Comparison of ENCODE assay signal across 8 mouse cellular contexts in genomic region chr1:34750061-34751054, GRCm38 (mm10).
DNase-seq lines count a peak whose midpoint lies in the region; ATAC-seq and TF ChIP-seq lines count a peak whose summit lies in the region.

No protein-coding gene starts in this region.

- ATAC-seq in embryonic facial prominence, embryonic 15.5 days (ENCODE audit: insufficient number of reproducible peaks, low FRiP score, low TSS enrichment, low read depth): 0 out of 2 replicates have a peak, but pooled peaks have one; percentile 48
- peak; percentile 69 for ATAC-seq in neural tube, embryonic 12.5 days (ENCODE audit: low FRiP score, low read depth)

- no peak for TF ChIP-seq CTCF in layer of hippocampus, adult 2 months (conservative IDR thresholded peaks at IDR 0.05)
- TF ChIP-seq CTCF in brain, embryonic 14.5 days (IDR thresholded peaks at IDR 0.05; ENCODE audit: borderline replicate concordance, extremely low read depth, insufficient read depth, insufficient read length): no peak

- intact Hi-C loops in gastrocnemius, postnatal 14 days (cut with DNase I; ENCODE audit: low total_unique reads): no loop called here

- H3K36me3 ChIP-seq in embryonic facial prominence, embryonic 15.5 days: no peaks in the 10 kb centered on the region
- no peaks in the 10 kb centered on the region for H3K36me3 ChIP-seq in neural tube, embryonic 12.5 days

- H3K27ac ChIP-seq in layer of hippocampus, adult 2 months: peak overlapping the region; percentile 93
- H3K27ac ChIP-seq in embryonic facial prominence, embryonic 15.5 days (replicated peaks): no peak overlapping the region
- H3K27ac ChIP-seq in neural tube, embryonic 12.5 days: no peak overlapping the region

- 0 out of 2 replicates have a peak, but pooled peaks have one; percentile 20 for TF ChIP-seq POLR2A in brain, embryonic 14.5 days (IDR thresholded peaks at IDR 0.05; ENCODE audit: borderline replicate concordance, extremely low read depth, insufficient read depth, insufficient read length, poor library complexity, severe bottlenecking)

- peaks cover 45% of the 10 kb centered on the region for H3K27me3 ChIP-seq in embryonic facial prominence, embryonic 15.5 days
- H3K27me3 ChIP-seq in neural tube, embryonic 12.5 days (replicated peaks): peaks cover 34% of the 10 kb centered on the region

- no peaks in the 10 kb centered on the region for H3K9me3 ChIP-seq in embryonic facial prominence, embryonic 15.5 days (replicated peaks)
- H3K9me3 ChIP-seq in neural tube, embryonic 12.5 days: no peaks in the 10 kb centered on the region

- whole genome bisulfite sequencing in embryonic facial prominence, embryonic 15.5 days: 2% methylated on average over 106 of the region's 108 CpGs
- WGBS in neural tube, embryonic 12.5 days: under 1% methylated on average over 106 of the region's 108 CpGs

- H3K4me3 ChIP-seq in layer of hippocampus, adult 2 months: peak overlapping the region; percentile 64
- H3K4me3 ChIP-seq in embryonic facial prominence, embryonic 15.5 days (replicated peaks): peak overlapping the region; percentile 64
- H3K4me3 ChIP-seq in neural tube, embryonic 12.5 days: peak overlapping the region; percentile 68

- H3K4me2 ChIP-seq in embryonic facial prominence, embryonic 15.5 days (replicated peaks): peak overlapping the region; percentile 97
- peak overlapping the region; percentile 99 for H3K4me2 ChIP-seq in neural tube, embryonic 12.5 days (replicated peaks)

- H3K4me1 ChIP-seq in embryonic facial prominence, embryonic 15.5 days: peaks cover 29% of the 10 kb centered on the region
- H3K4me1 ChIP-seq in neural tube, embryonic 12.5 days: peaks cover 27% of the 10 kb centered on the region

- peak overlapping the region; percentile 54 for H3K9ac ChIP-seq in embryonic facial prominence, embryonic 15.5 days
- H3K9ac ChIP-seq in neural tube, embryonic 12.5 days: peak overlapping the region; percentile 81

- DNase-seq in layer of hippocampus, adult 2 months (ENCODE audit: low spot score in 2 of 2): no peak
- DNase-seq in layer of hippocampus, adult 8-10 months (ENCODE audit: low spot score in 2 of 2): no peak
- peak; percentile 39 for DNase-seq in brain, embryonic 14.5 days (ENCODE audit: low read depth)
- peak; percentile 26 to 40 for DNase-seq in kidney, postnatal 4 days
- DNase-seq in gastrocnemius, postnatal 14 days: no peak
- DNase-seq in gastrocnemius, adult 8-10 months (ENCODE audit: low spot score in 2 of 2): no peak

Comparison
In these comparisons a context has a peak if more than half of its experiments do, and no peak if none do; other contexts are left out.
1. DNase-seq: peak in brain, embryonic 14.5 days (single experiment) and kidney, postnatal 4 days (2 of 2); none in layer of hippocampus, adult 2 months (0 of 2), layer of hippocampus, adult 8-10 months (0 of 2), gastrocnemius, postnatal 14 days (single experiment) and gastrocnemius, adult 8-10 months (0 of 2).
2. Peak in every context shown above with its lines, with median percentiles within 50 percentile points of each other: H3K4me3 ChIP-seq.